Mouse (Mus musculus): ENCODE measurements around the gene Ube2cbp. TPM values are rescaled to one million over a fixed set of nuclear protein-coding genes. Genes with fewer than 3 reads are reported as not detected.

Gene Ube2cbp
- polyA plus RNA-seq, 1 experiment from 2014 or later = 6.6 TPM

GRCm38 (mm10) chr9:86269541-86269940, 195.2 kb downstream of the Ube2cbp start:
- Histone ChIP-seq H3K9me3 (no peaks in the 10 kb centered on the region), H3K4me1 (peaks cover 5% of the 10 kb centered on the region; the same call in 1 of the 2 replicates), H3K4me3 (no peak overlapping the region), H3K4me2 (replicated peaks) (no peak overlapping the region), H3K27ac (replicated peaks) (no peak overlapping the region), H3K9ac (replicated peaks) (no peak overlapping the region), H3K36me3 (no peaks in the 10 kb centered on the region), H3K27me3 (no peaks in the 10 kb centered on the region)
- no peak for ATAC-seq (ENCODE audit: low FRiP score, low read depth)
- WGBS = 90% methylated on average over 5 of the region's 5 CpGs

DNA sequence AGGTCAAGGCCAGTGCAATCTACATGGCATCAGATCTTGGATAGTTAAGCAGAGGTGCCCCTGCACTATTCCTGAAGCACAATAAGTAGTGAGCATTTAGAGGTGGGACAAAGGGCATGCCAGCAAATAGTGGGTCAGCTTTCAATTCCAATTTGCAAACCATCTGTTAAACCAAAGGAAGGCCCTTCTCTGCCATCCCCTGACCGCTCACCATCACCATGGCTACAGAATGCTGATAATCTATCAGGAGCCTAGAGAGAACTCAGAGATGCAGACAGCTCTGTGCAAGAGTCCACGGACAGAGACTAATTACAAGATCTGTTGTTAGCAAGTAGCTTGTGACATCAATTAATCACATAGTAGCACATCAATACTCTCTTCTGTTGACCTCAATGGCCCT, 198.1 kb downstream of the Ube2cbp start:
- Histone ChIP-seq H3K27me3 (no peaks in the 10 kb centered on the region), H3K9ac (replicated peaks) (no peak overlapping the region)
- no peak for ATAC-seq (ENCODE audit: low FRiP score, low read depth)

More for the DNA sequence above, 198.1 kb downstream of the Ube2cbp start:
- H3K4me1 ChIP-seq = peaks cover 5% of the 10 kb centered on the region; the same call in 1 of the 2 replicates
- H3K9me3 ChIP-seq = no peaks in the 10 kb centered on the region
- H3K4me3 ChIP-seq = no peak overlapping the region
- no peaks in the 10 kb centered on the region for H3K36me3 ChIP-seq
- H3K27ac ChIP-seq (replicated peaks) = no peak overlapping the region
- H3K4me2 ChIP-seq (replicated peaks) = no peak overlapping the region
- 26% methylated on average over 2 of the region's 2 CpGs for WGBS

Other genes with a start within 250 kb of the Ube2cbp start
- gene Dop1a, start 2.2 kb upstream of the Ube2cbp start, polyA plus RNA-seq (2016; fragmentation: Nextera tagmentation; extraction: Ambion mirVana) = 20.1 and 23.3 TPM in 2 replicates
- 38.8 and 40.3 TPM in 2 replicates for gene Pgm3, start 106.9 kb upstream of the Ube2cbp start, polyA plus RNA-seq (2016; fragmentation: Nextera tagmentation; extraction: Ambion mirVana)
- 4.0 and 4.3 TPM in 2 replicates for gene Rwdd2a, start 107.0 kb upstream of the Ube2cbp start, polyA plus RNA-seq (2016; fragmentation: Nextera tagmentation; extraction: Ambion mirVana)
- gene Me1, start 231.0 kb upstream of the Ube2cbp start, polyA plus RNA-seq (2016; fragmentation: Nextera tagmentation; extraction: Ambion mirVana) = 17.1 TPM in 2 replicates

All from midbrain, embryonic 12.5 days (tissue).